Mouse (Mus musculus) spleen, postnatal 4 days (tissue): ENCODE results near the gene Slf1.
"Not testable (repeated sequence)": the region's sequence is repeated elsewhere in the genome, so short reads cannot be mapped to it uniquely, and the experiment has no call there.

ENCODE experiments used
- DNase-seq, 2 experiments: peaks; one replicate each; pipeline ENCODE4 v3.0.0; 2022; ENCODE audit warnings: low spot score in 2 of 2

Slf1 gene

DNA sequence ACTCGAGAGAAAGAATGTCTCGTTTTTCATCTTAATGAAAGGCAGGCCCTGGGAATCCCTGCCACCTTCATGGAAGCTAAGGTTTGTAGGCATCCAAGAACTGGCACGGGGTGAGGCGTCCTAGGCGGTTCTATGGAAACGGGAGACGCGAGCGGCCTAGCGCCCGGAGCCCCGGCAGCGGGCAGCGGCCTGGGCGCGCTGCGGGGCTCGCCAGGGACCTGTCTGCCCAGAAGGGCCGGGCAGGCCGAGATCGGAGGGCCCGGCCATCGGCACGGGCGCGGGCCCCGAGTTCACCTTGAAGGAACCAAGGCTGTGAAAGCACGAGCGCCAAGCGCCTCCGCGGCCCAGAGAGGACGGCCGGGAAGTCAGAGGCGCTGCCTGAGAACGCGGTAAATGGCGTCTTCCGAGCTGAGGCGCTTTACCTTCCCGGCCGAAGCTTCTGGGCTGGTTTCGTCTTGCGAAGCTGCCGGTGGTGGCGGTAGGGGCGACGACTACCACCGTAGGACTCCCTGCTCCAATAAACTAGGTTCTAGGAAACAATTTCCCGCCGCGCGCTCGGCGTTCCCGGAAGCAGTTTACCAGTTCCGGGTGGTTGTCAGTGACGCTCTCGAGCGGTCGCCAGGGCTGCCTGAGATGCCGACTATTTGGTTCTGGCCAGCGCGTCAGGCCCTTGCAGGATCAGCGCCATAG lies at the start of gene Slf1, which contains the start of gene 2210408I21Rik:
Gene Slf1 (minus strand): TSS at position 543 of the 690 bp plus-strand sequence.
Gene 2210408I21Rik (plus strand): TSS at position 610 of the 690 bp plus-strand sequence.
- DNase-seq = peak; percentile 80 to 88

DNA sequence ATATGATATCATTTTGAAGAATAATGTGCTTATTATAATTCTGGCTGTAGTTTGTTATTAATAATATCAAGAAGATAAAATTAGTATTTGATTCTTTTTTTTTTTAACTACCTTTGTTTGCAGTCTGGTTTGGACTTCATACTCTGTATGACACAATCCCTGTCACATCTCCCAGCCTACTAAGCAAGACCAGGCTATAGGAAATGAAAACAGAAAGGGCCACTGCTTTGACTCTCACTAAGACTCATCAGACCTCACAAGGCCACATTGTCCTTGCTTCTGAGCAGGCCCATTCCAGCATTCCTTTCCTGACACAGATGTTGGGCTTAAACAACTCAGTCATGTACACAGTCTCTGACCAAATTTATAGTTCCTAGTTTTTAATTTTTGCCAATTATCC lies 42.7 kb upstream of the Slf1 start:
- no peak for DNase-seq

DNA sequence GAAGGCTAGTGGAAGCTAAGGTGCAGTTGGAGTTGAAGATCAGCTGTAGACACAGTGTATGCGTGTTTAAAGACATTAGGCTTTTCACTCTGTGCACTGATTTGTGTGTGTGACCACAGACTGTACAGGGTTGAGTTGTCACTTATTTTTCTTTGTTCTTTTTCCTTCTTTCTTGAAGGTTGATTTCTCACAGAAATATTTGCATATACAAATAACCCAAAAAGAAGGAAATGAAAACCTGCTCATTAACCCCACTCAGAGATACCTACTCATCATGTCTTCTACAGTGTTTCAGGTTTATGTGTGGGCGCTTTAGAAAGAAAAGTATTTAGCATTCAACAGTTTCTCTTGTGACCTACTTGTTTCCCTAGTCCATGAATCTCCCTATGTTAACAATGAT lies 5.6 kb upstream of the Slf1 start:
- no peak for DNase-seq

DNA sequence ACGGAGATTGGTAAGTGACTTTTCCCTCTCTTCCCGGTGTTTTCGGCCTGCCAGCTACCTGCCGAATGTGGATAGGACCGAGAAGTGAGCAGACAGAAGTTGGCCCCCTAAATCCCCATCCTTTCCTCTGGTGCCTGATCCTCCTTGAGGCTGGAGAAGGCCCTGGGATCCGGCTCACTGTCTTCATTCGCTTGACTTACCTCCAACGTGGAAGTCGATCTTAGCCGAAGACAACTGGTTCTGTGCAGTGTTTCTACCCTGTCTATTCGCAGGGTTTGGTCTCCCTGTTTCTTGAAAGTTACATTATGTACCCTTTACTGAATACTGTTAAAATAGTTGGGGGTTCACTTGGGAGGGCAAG lies 328 bp upstream of the Slf1 start:
- DNase-seq = no peak

DNA sequence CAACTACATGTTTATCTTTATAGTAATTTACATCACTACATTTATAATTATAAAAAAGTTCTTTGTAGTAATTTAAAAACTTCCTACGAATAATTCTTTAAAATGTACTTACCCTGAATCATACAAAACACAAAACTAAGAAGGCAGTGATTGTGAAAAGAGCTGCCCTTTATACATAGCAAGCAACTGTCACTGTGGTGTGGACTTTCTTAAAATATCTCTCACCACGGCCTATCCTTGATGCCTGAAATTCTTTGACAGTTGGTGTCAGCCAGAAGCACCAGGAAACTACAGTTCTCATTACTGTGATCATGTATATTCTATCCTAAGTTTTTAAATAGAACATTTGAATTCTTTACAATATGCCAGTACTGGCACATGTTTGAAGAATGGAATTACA lies 4.1 kb downstream of the Slf1 start:
- DNase-seq = no peak

DNA sequence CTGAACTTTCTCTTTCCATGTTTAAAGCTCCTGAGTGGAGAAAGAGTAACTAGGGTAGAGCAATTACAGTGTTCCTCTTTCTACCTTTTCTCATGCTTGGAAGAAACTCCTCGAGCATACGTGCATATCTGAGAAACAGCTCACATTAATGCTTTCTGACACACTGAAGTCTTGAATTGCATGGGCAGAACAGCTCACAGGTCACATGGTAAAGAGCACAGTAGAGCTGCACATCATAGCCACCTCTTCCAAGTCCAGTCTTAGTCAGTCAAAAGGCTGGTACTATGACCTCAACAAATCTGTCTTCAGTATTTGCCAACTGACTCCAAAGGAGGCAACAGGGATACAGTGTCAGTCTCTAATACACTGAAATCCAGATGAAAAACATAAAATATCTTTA lies 7.0 kb downstream of the Slf1 start:
- no peak for DNase-seq

DNA sequence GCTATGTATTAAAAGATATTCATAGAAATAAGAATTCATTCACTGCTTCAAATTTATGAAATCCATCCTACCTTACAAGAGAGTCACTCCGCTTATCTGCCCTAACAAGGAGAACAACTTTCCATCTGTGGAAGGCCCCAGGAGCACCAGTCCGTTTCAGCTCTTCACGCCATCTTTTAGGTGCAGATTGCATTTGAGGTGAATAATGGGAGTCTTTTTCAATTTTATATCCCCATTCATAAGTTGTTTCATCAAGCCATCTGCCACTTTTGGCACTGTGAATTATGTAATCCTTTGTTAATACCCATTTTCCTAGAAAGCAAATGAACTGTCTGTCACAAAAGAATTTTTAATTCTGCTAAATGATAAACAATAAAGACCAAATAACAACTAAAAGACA lies 10.1 kb downstream of the Slf1 start:
- DNase-seq = no peak

DNA sequence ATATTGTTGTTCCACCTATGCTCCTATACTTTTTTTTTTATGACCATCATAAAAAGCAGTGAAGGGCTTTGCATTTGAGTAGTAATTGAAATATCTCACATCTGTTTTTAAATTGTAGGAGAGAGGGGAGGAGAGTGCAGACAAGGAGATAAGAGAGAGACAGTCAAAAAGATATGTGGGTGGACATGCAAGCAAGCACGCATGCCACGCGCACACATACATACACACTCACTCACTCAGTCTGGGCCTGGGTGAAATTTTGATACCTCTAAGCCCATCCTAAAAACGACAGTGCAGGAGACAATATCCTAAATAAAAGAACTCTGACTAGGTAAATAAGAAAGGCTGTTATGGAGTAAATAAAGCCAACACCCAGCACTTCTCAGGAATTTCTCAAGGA lies 16.6 kb downstream of the Slf1 start:
- no peak for DNase-seq

DNA sequence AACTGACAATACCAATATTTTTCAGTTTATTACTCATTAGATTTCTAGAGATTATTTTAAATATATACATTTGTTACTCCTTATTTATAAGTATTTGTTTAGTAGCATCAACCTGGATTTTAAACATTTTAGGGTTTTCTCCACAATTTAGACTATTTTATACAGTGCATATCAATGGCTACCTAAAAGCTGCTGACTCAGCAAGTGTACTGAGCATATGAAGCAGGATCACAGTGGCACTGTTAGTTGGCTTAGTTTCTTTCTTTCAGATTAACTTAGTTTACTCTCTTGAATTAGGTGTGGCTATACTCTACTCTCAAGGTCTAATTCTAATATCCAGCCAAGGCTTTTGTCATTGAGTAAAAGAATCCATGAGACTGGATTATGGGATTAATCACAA lies 27.5 kb downstream of the Slf1 start:
- no peak for DNase-seq

DNA sequence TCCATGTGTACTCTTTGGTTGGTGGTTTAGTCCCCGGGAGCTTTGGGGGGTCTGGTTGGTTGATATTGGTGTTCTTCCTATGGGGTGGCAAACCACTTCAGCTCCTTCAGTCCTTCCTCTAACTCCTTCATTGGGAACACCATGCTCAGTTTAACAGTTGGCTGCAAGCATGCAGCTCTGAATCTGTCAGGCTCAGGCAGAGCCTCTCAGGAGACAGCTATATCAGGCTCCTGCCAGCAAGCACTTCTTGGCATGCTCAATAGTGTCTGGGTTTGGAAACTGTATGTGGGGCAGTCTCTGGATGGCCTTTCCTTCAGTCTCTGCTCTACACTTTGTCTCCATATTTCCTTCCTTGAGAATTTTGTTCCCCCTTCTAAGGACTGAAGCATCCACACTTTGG lies 42.4 kb downstream of the Slf1 start:
- DNase-seq = not testable (repeated sequence)

DNA sequence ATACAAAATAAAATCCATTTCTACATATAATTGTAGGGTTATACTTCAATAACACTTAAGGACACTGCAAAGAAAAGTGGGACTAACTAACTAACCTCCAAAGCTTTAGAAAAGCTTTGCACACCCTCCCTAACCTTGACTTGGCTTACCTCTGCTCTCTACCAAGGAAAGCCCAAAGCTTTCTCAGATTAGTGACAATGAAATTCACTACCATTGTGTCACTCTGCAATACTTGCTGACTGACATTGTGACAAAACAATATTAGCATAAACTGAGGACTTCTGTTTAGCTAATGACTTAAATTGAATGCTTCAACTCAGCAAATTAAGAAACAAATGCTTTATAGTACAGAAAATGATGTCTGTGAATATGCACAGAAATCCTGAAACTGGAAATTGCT lies 63.2 kb downstream of the Slf1 start:
- no peak for DNase-seq

DNA sequence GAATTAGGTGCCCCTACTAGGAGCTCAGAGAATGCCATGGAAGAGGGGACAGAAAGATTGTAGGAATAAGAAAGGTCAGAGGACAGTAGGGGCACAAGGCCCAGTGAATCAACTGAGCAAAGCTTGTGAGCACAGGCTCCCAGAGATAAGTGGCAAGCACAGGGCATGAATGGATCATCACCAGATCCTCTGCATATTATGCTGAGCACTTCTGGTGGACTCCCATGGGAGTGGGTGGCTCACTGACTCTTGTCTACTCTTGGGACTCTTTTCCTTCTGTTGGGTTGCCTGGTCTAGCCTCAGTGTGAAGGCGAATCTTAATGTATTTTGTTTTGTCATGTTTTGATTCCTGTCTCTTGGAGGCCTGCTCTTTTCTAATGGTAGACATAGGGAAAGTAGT lies 66.4 kb downstream of the Slf1 start:
- DNase-seq = no peak

DNA sequence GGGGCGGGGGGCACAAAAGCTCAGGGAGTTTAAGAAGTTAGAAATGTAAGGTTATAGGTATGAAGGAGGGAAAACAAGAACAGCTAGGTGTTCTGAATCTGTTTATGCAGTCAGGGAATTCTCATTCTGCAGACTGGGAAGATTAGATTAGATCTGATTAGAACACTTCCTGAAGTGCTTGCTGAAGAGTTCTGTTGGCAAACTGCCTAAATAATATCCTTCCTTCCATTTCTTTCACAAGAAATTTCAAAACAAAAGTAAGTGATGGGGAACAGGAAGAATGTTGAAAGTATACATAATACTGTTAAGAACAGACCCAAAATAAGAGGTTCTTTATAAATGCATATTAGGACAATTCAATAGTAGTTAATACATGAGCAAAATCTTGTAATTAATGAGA lies 72.1 kb downstream of the Slf1 start:
- DNase-seq = no peak

DNA sequence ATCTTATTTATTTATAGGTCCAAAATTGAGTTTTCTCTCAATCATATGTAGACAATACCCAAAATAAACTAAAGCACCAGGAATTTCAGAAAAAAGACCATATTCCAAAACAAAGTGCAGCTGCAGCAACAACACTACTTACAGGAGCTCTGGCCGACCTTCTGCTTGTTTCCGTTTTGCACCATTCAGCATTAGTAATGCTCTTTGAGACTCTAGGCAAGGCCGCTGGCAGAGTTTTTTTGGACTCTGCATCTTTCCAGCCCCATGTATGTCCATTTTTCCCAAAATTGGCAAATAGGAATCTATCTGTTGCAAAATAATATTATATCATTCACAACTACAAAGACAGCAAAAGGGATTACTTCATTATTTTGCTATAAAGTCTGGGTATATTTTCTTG lies 85.5 kb downstream of the Slf1 start:
- no peak for DNase-seq

DNA sequence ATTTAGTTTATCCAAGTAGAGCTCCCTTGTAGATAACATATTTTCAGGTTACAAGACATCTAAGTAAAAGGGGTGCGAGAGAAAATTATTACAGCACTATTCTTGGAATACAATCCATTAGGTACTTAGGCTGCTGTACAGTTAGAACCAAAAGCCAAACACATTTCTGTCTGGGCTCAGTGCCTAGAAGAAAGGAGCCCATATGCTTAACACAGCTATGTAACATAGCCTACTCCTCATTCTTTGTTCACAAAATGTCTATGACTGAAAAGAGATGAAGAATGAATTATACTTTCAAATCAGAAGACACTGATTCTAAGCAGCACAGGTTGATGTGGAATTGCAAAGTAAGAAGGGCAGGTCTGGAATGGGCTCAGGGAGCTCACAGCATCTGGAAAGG lies 86.8 kb downstream of the Slf1 start:
- no peak for DNase-seq

DNA sequence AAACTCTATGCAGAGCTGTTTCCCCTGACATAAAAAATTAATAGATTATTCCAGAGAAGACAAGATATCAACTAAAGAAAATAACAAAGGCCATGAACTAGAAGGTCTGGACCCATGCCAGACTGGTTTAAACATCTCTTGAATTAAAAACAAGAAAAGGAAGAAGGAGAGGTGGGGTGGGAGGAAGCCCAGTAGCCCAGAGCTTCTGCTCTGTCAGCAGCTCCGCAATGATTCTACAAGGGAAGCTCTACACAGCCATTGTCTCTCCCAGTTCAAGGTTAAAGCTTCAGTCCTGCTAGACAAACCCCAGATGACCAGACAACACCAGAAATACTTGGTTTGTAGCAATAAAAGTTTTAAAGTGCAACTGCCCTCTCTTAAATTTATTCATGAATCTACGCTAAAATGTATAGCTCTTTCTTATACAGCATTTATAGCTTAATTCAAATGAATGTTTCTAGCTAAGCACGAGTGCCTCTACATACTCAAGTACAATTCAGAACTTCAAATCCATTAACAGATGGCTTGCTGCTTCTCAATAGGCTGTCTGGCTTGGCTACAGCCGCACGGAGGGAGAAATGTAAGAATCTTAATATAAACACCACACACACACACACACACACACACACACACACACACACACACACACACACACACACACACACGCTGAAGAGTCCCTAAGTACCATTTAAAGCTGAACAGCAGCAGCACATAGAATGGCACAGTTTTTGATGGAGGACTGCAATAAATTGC lies 87.9 kb downstream of the Slf1 start:
- no peak for DNase-seq

DNA sequence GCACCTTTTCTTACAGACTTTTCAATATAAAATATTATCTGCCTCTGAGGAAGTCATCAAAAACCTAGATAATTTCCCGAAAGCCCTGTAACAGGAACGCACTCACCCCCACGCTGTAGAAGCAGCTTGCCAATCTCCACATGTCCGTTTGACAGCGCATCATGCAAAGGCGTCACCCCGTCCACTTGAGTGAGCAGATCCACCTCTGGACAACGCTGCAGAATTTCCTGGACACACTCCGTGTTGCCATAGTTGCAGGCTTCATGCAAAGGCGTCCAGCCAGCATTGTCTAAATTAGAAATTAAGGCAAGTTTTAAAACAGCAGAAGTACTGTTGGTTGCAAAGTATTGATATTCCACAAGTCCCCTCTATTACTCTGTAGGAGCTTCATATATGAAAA lies 88.9 kb downstream of the Slf1 start:
- no peak for DNase-seq

DNA sequence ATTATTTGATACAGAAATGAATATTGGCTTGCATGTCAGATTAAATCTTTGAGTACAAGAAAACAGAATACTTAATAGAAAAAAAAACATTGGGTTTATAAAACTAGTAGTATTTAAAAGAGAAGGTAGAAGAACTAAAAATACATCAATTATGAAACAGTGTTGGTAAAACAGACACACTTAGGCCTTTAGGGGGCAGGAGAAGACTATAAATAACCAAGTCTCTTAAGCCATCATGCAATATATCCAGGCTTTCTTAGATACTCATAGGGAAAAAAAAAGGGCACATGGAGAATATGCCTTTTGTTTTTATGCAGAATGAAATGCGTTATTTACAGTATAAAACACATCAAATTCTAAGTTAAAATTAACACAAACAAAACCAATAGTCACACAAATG lies 89.9 kb downstream of the Slf1 start:
- DNase-seq = no peak

DNA sequence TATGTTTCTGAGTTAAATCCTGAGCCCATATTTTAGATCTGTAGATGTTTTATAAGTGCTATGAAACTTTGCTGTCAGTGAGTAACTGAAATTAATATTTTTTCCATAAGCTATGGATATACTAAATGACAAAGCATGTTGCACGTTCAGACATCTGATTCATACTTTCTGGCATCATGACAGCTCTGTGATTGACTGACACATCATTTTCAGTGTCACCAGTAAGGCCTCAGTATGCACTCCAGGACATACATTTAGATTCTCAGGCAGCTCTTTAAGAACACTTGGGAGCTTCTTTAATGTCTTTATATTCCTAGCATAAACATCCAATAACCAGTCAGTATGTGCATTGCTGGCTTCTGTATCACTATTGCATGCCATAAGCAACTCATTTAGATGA lies 91.9 kb downstream of the Slf1 start:
- DNase-seq = no peak

DNA sequence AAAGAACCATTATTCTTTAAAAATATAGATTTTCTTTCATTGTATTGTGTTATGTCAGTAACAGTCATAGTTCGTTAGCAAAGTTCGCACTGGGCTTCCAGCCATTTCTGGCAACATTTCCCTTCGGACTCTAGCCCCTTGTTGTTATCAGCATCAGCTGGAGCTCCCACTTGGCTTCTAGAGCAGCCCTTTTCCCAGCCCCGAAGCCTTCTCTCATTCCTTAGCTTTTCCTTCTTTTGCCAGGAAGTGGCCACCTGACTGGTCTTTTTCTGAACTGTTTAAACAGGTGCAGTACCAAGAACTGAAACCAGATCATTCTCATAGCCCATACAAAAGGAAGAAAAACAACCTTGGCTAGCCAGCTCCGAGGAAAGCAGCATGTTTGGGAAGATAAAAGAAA lies 105.7 kb downstream of the Slf1 start:
- DNase-seq = no peak

DNA sequence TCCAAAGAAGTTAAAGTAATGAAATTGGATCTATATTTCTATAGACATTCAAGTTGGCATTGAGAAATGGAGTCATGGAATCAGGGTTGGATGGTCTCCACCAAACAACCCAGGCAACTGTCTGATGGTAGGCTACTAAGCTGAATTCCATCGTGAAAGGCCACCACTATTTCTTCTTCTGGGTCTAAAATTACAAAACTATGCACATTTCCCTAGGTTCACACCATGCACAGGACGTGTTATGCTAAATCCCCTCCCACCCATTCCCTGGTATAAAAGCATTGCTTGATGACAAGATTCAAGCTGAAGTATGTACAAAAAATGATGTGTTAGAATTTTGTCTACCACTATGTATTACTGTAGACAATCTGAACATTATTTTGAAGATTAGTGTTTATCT lies 116.4 kb downstream of the Slf1 start:
- no peak for DNase-seq

DNA sequence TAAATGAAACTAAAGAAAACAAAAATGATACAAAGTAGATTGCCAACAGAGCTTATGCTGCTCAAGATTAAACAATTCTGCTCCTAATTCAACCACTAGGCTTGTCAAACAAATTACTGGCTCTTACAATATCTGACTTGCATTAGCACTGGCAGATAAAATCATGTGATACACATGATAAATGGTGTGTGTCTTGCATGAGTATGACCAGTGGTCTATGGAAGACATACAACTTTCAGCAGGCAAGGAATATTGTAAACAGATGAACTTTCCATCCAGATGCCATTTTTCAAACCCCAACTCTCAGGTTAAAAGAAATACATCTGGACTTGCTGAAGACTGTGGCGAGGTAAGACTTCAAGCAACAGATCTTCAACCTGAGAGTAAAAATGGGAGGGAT lies 131.6 kb downstream of the Slf1 start:
- DNase-seq = no peak

DNA sequence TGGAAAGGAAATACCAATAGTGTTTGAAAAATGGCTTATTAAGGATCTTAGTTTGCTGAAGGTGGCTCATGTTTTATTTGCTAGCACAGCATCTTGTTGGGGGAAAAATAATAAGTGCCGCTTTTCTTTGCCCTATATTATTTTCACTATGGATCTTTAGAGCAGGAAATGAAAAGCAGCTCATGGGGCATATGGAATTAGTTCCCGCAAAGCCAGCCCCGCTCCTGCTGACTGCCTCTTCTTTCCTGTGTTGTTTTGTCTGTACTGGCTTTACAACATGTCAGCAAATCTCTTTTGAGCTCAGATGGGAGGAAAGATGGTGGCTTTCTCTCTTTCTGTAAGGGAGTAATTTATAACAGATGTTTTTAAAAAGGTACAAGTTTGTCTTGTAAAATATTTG lies 132.6 kb downstream of the Slf1 start:
- no peak for DNase-seq
